Mouse (Mus musculus) gastrocnemius, adult 18-20 months (tissue): ENCODE results near the gene Fcna. TPM values are rescaled to one million over a fixed set of nuclear protein-coding genes. Genes with fewer than 3 reads are reported as not detected.
A peak's percentile ranks its signal among the peaks of the same experiment; 100 is the strongest.

Experiments used
- DNase-seq: peaks from one replicate; pipeline ENCODE4 v3.0.0; 2021; ENCODE audit warnings: low spot score
- total RNA-seq, 2 experiments: library from RNA; stranded (reverse); gene quantifications; 2 replicates each; pipeline ENCODE4 v1.2.3; 2021

Fcna gene
- total RNA-seq, 2 experiments from 2014 or later = 2.4 to 3.0 TPM

DNA sequence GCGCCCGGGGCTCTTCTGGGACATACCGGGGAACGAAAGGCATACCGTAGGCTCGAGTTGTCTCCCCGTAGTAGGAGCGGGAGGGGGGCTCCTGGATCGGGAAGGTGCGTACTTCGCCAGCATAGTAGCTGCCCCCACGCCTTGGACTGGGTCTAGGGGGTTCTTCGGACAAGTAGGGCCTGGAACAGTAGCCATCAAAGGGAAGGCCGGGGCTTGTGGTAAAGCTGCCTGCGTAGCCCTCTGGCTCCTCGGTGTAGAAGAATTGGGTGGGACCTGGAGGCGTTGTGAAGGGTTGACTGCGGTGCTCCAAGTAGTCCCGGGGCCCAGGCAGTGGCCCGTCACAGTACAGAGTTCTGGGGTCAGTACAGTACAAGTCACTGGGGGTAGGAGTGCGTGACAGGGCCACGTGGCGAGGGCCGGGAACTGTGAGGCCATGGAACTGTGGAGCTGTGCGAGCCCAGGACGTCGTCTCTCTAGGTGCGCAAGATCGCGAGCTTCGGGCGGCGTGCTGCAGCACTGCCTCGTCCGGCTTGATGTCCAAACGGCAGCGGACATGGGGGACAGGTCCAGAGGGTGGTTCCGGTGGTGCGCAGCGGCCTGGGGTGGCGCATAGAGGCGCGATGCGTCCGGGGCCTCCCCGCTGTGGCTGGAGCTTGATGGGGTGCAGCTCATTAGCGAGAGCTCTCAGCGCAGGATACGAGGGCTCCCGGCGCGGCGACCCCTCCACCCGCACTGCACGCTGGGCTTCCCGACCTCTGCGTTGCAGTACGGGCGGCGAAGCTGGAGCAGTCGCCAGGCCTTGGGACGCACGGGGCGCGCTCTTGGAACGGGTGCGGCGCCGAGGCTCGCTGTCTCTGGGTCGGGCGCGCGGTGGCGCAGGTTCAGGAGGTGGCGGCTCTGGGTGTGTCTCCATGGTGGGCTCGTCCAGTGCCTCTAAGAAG, 48.8 kb downstream of the Fcna start:
- no peak for DNase-seq

DNA sequence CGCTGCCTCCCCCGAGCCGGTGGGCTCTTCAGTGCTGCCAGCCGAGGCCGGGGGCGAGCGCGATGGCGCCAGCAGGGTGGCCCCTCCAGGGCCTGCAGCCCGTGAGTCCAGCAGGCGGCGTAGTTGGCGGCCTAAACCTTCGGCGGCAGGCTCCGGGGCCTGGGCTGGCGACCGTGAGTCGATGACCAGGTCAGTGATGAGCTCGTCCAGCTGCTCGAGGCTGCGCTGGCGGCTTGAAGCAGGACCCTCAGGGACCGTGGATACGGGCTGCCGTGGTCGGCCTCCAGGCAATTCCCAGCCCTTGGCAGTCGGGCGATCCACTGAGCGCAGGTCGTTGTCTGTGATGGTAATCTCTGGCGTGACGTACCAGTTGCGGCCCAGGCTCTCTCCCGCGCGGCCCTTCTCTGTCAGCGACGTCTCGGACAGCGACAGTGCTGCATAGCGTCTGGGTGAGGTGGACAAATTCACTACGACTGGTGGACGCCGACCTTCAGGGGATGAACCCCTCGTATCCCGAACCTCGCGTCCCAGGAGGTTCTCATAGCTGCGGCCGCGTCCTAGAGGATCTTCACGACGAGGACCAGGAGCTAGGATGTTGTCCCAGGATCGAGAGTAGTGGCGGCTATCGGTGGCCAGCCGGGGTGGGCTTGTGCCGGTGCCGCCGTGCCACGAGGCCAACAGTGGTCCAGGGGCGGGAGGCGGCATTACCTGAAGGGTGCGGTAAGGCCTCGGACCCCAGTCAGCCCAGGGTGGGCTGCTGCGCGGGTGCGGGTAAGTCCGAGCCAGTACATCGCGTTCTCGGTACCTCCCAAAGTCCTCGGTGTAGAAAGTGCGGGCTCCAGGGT, 49.7 kb downstream of the Fcna start:
- DNase-seq = no peak

DNA sequence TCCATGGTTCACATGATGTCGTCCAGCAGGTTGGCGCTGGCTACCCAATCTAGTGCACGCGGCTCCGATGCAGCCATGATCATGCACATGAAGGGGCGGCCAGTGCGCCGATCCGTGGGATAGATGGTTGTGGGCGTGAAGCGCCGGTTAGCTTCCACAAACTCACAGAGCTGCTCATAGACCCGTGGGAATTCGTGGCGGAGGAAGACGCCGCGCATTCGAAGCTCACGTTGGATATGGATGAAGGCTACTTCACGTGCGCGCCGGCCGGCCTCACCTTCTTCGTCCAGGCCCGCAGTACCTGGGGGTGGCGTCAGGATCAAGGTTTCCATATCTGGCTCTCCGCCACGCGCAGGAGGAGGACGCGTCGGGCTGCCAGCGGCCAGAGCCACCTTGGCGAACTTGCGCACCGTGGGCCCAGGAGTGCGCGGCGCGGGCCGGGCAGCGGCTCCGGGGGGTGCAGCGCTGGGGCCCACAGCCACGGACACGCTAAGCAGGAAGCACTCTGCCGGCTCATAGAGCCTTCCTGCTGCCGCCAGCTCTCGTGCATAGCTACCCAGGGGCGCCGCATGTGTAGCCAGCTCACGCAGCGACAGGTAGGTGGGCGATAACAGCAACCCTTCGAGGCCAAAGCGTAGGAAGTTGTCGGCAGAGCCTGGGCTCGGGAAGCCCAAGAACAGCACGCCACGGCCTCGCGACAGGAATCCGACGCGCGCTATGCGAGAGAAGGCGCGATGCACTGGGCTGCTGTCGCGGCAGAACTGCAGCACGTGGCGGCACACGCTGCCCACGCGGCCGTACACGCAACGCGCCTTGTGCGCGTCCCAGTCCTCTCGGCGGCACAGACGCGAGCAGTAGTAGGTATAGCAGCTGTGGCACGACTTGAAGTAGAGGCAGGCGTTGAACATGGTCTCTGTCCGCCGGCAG, 50.6 kb downstream of the Fcna start:
- no peak for DNase-seq

DNA sequence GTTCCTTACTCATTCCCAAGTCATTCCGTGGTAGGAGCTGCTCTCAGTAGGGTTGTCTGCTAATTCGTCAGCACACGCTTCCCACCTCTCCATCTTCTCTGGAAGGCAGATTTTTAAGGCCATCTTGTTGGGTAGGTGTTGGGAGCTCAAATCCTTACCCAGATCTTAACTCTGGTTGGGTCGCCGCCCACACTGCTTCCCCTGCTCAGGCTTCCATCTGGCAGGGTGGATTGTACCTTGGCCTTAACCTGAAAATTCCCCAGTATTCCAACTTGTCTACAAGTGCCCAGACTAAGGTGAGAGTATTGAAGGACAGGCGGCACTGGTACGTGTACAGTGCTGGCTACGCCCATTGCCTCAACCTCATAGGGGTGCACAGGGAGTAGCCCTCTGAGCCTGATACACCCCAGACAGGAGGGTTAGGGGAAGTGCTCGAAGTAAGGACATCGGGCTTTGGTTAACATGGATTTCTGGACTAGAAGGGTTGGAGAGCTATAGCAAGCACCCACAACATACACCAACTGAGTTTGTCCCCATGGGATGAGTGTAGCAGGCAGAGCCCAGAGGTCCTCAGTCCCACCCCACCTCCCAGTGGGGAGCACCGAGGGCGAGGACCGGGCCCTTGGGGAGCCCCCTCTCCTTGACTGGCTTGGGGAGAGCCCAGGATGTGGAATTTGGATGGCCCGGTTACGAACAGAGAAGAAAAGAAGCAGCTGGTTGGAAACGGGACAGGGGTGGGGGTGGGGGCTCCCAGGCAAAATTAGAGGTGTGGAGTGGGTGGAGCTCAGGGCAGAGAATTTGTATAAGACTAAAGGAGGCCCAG, 51.6 kb downstream of the Fcna start:
- DNase-seq = no peak

DNA sequence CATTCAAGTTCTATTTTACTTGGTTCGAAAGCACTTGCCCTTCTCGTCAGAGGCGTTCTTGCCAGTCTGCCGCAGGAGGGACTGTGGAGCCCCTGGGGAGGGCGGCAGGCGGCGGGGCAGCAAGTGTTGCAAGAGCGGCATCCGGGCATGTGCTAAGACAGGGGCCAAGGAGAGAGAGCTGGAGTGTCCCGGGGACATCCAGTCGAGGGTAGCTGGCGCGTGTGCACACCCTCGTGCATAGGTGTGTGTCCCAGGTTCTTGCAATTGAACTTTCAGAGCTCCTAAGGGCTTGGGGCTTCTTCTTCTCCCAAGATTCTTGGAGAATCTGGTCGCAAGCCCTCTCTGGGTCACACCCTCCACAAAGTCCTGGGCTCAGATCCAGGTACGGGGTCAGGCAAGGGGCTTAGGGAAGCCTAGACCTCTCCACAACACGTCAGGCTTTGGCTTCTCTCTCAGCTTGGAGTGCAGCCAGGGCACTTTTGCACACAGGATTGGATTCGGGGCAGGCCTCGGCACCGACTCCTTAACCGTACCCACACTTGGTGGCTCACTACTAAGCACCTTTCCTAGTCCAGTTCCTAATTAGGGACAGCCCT, 52.3 kb downstream of the Fcna start:
- peak; percentile 32 for DNase-seq

Other genes with a start within 250 kb of the Fcna start
- 1 to 10 TPM; 6.2 to 8.3 TPM for gene Entpd2, start 232.2 kb downstream of the Fcna start, total RNA-seq
- gene Npdc1, start 228.7 kb downstream of the Fcna start, total RNA-seq = 10 to 100 TPM; 15.8 to 19.0 TPM
- gene Fut7, start 204.8 kb downstream of the Fcna start, total RNA-seq = not detected
- 10 to 100 TPM; 14.1 to 15.5 TPM for gene Abca2, start 199.3 kb downstream of the Fcna start, total RNA-seq
- 1 to 10 TPM in 1 of 2 experiments, under 1 TPM in 1; 0.39 to 1.0 TPM for gene Clic3, start 171.2 kb downstream of the Fcna start, total RNA-seq
- 10 to 100 TPM; 13.7 to 15.1 TPM for gene Paxx, start 166.9 kb downstream of the Fcna start, total RNA-seq
- not detected for gene Ptgds, start 158.0 kb downstream of the Fcna start, total RNA-seq
- gene Lcn12, start 134.1 kb downstream of the Fcna start, total RNA-seq = not detected
- 10 to 100 TPM; 81.5 to 84.3 TPM for gene Fbxw5, start 127.3 kb downstream of the Fcna start, total RNA-seq
- gene C8g, start 126.3 kb downstream of the Fcna start, total RNA-seq = 1 to 10 TPM; 2.0 to 2.1 TPM
- gene Traf2, start 81.1 kb downstream of the Fcna start, total RNA-seq = 10 to 100 TPM; 13.7 to 15.1 TPM
- gene Edf1, start 70.2 kb downstream of the Fcna start, total RNA-seq = 100 to 1,000 TPM; 179 to 182 TPM
- gene Mamdc4, start 53.2 kb downstream of the Fcna start, total RNA-seq = under 1 TPM; 0.12 to 0.34 TPM
- gene Phpt1, start 52.8 kb downstream of the Fcna start, total RNA-seq = 10 to 100 TPM; 54.6 to 57.5 TPM
- not detected for gene Ajm1, start 46.3 kb downstream of the Fcna start, total RNA-seq
- 10 to 100 TPM; 75.3 to 82.5 TPM for gene Rabl6, start 19.5 kb downstream of the Fcna start, total RNA-seq
- gene Ccdc183, start 10.4 kb downstream of the Fcna start, total RNA-seq = not detected
- gene Tmem141, start 6.0 kb downstream of the Fcna start, total RNA-seq = 10 to 100 TPM; 17.1 to 17.3 TPM
- gene Lcn8, start 25.1 kb upstream of the Fcna start, total RNA-seq = 1 to 10 TPM; 4.5 to 5.0 TPM
- gene Lcn5, start 29.9 kb upstream of the Fcna start, total RNA-seq = not detected
- gene Lcn6, start 48.8 kb upstream of the Fcna start, total RNA-seq = not detected
- not detected for gene Lcn10, start 54.7 kb upstream of the Fcna start, total RNA-seq
- not detected for gene Obp2a, start 72.0 kb upstream of the Fcna start, total RNA-seq
- 10 to 100 TPM; 15.6 to 16.3 TPM for gene Bmyc, start 78.7 kb upstream of the Fcna start, total RNA-seq
- not detected for gene Obp2b, start 109.0 kb upstream of the Fcna start, total RNA-seq
- not detected for gene Lcn3, start 137.5 kb upstream of the Fcna start, total RNA-seq
- not detected for gene Lcn11, start 149.0 kb upstream of the Fcna start, total RNA-seq
- gene Gm13539, start 154.2 kb upstream of the Fcna start, total RNA-seq = not detected
- not detected for gene Glt6d1, start 187.8 kb upstream of the Fcna start, total RNA-seq
- gene Lcn9, start 195.1 kb upstream of the Fcna start, total RNA-seq = not detected
- not detected for gene Sohlh1, start 219.2 kb upstream of the Fcna start, total RNA-seq
- under 1 TPM; 0.34 to 0.47 TPM for gene Kcnt1, start 235.7 kb upstream of the Fcna start, total RNA-seq